Mouse (Mus musculus): Measurements from ENCODE around the gene Sult1c2. TPM values are rescaled to one million over a fixed set of nuclear protein-coding genes. Genes with fewer than 3 reads are reported as not detected.
"Not testable (repeated sequence)": the region's sequence is repeated elsewhere in the genome, so short reads cannot be mapped to it uniquely, and the experiment has no call there.

Gene Sult1c2
- polyA plus RNA-seq (2012; ENCODE audit: insufficient read depth, insufficient read length, low replicate concordance, missing spikeins) = not detected in 2 replicates

GRCm38 (mm10) chr17:53846206-53846605, at the start of gene Sult1c2:
TSS of gene Sult1c2 (minus strand) at chr17:53846339.
- no peak within 1 kb of the TSS for H3K27ac ChIP-seq (ENCODE audit: insufficient read depth, low read depth, low read length)
- no peak within 1 kb of the TSS for H3K4me3 ChIP-seq (ENCODE audit: insufficient read depth, low read depth, low read length)
- H3K4me1 ChIP-seq (ENCODE audit: control insufficient read depth, insufficient read depth, low read length) = no peaks in the 10 kb centered on the region
- WGBS = 88% methylated on average over 4 of the region's 4 CpGs
- TF ChIP-seq CTCF (IDR thresholded peaks at IDR 0.05; ENCODE audit: insufficient read depth, low read depth, low read length) (no peak), POLR2A (IDR thresholded peaks at IDR 0.05; ENCODE audit: insufficient read depth, low read depth, low read length) (no peak)

GRCm38 (mm10) chr17:53879006-53879675, 33.0 kb upstream of the Sult1c2 start:
- H3K4me1 ChIP-seq (ENCODE audit: control insufficient read depth, insufficient read depth, low read length); H3K4me3 ChIP-seq (ENCODE audit: insufficient read depth, low read depth, low read length); H3K27ac ChIP-seq (ENCODE audit: insufficient read depth, low read depth, low read length): not testable (repeated sequence)
- 86% methylated on average over 7 of the region's 7 CpGs for WGBS

GRCm38 (mm10) chr17:53874433-53874832, 28.3 kb upstream of the Sult1c2 start:
- no peak overlapping the region for H3K27ac ChIP-seq (ENCODE audit: insufficient read depth, low read depth, low read length)
- 87% methylated on average over 2 of the region's 2 CpGs for WGBS
- H3K4me3 ChIP-seq (ENCODE audit: insufficient read depth, low read depth, low read length) = no peak overlapping the region
- H3K4me1 ChIP-seq (ENCODE audit: control insufficient read depth, insufficient read depth, low read length) = no peaks in the 10 kb centered on the region
- no peak for TF ChIP-seq CTCF (IDR thresholded peaks at IDR 0.05; ENCODE audit: insufficient read depth, low read depth, low read length)
- TF ChIP-seq POLR2A (IDR thresholded peaks at IDR 0.05; ENCODE audit: insufficient read depth, low read depth, low read length) = no peak

- Histone ChIP-seq H3K4me3 (ENCODE audit: insufficient read depth, low read depth, low read length) (no peak overlapping the region), H3K4me1 (ENCODE audit: control insufficient read depth, insufficient read depth, low read length) (no peaks in the 10 kb centered on the region), H3K27ac (ENCODE audit: insufficient read depth, low read depth, low read length) (no peak overlapping the region)
- no peak for TF ChIP-seq POLR2A (IDR thresholded peaks at IDR 0.05; ENCODE audit: insufficient read depth, low read depth, low read length)
- TF ChIP-seq CTCF (IDR thresholded peaks at IDR 0.05; ENCODE audit: insufficient read depth, low read depth, low read length) = no peak
- 97% methylated on average over 3 of the region's 3 CpGs for WGBS
These were observed 26.1 kb upstream of the Sult1c2 start for GRCm38 (mm10) chr17:53872192-53872591.

- H3K4me3 ChIP-seq (ENCODE audit: insufficient read depth, low read depth, low read length) = no peak overlapping the region
- H3K27ac ChIP-seq (ENCODE audit: insufficient read depth, low read depth, low read length) = no peak overlapping the region
- no peaks in the 10 kb centered on the region for H3K4me1 ChIP-seq (ENCODE audit: control insufficient read depth, insufficient read depth, low read length)
- no peak for TF ChIP-seq CTCF (IDR thresholded peaks at IDR 0.05; ENCODE audit: insufficient read depth, low read depth, low read length)
- TF ChIP-seq POLR2A (IDR thresholded peaks at IDR 0.05; ENCODE audit: insufficient read depth, low read depth, low read length) = no peak
These were observed 23.8 kb upstream of the Sult1c2 start for GRCm38 (mm10) chr17:53869931-53870330.

- WGBS = 88% methylated on average over 6 of the region's 6 CpGs
These were observed 19.3 kb upstream of the Sult1c2 start for GRCm38 (mm10) chr17:53865260-53865955.

GRCm38 (mm10) chr17:53860548-53860947, 14.4 kb upstream of the Sult1c2 start:
- Histone ChIP-seq H3K4me3 (ENCODE audit: insufficient read depth, low read depth, low read length) (no peak overlapping the region), H3K4me1 (ENCODE audit: control insufficient read depth, insufficient read depth, low read length) (no peaks in the 10 kb centered on the region), H3K27ac (ENCODE audit: insufficient read depth, low read depth, low read length) (no peak overlapping the region)
- no peak for TF ChIP-seq CTCF (IDR thresholded peaks at IDR 0.05; ENCODE audit: insufficient read depth, low read depth, low read length)
- no peak for TF ChIP-seq POLR2A (IDR thresholded peaks at IDR 0.05; ENCODE audit: insufficient read depth, low read depth, low read length)

More at GRCm38 (mm10) chr17:53865260-53865955, 19.3 kb upstream of the Sult1c2 start:
- Histone ChIP-seq H3K4me3 (ENCODE audit: insufficient read depth, low read depth, low read length) (no peak overlapping the region), H3K4me1 (ENCODE audit: control insufficient read depth, insufficient read depth, low read length) (no peaks in the 10 kb centered on the region), H3K27ac (ENCODE audit: insufficient read depth, low read depth, low read length) (no peak overlapping the region)
- TF ChIP-seq POLR2A (IDR thresholded peaks at IDR 0.05; ENCODE audit: insufficient read depth, low read depth, low read length) (no peak), CTCF (IDR thresholded peaks at IDR 0.05; ENCODE audit: insufficient read depth, low read depth, low read length) (no peak)

- Histone ChIP-seq H3K27ac (ENCODE audit: insufficient read depth, low read depth, low read length) (no peak overlapping the region), H3K4me1 (ENCODE audit: control insufficient read depth, insufficient read depth, low read length) (no peaks in the 10 kb centered on the region), H3K4me3 (ENCODE audit: insufficient read depth, low read depth, low read length) (no peak overlapping the region)
- WGBS = 92% methylated on average over 3 of the region's 3 CpGs
- TF ChIP-seq CTCF (IDR thresholded peaks at IDR 0.05; ENCODE audit: insufficient read depth, low read depth, low read length) (no peak), POLR2A (IDR thresholded peaks at IDR 0.05; ENCODE audit: insufficient read depth, low read depth, low read length) (no peak)
These were observed 8.9 kb upstream of the Sult1c2 start for GRCm38 (mm10) chr17:53854992-53855391.

- TF ChIP-seq POLR2A (IDR thresholded peaks at IDR 0.05; ENCODE audit: insufficient read depth, low read depth, low read length) (no peak), CTCF (IDR thresholded peaks at IDR 0.05; ENCODE audit: insufficient read depth, low read depth, low read length) (no peak)
These were observed 343 bp downstream of the Sult1c2 start for GRCm38 (mm10) chr17:53845796-53846195.

More at GRCm38 (mm10) chr17:53845796-53846195, 343 bp downstream of the Sult1c2 start:
- WGBS = 60% methylated on average over 7 of the region's 7 CpGs
- no peak overlapping the region for H3K27ac ChIP-seq (ENCODE audit: insufficient read depth, low read depth, low read length)
- no peak overlapping the region for H3K4me3 ChIP-seq (ENCODE audit: insufficient read depth, low read depth, low read length)
- no peaks in the 10 kb centered on the region for H3K4me1 ChIP-seq (ENCODE audit: control insufficient read depth, insufficient read depth, low read length)

All from olfactory bulb, adult 2 months (tissue).